Mouse (Mus musculus): ENCODE data around the gene AA986860. TPM values are rescaled to one million over a fixed set of nuclear protein-coding genes. Genes with fewer than 3 reads are reported as not detected.
A peak's percentile ranks its signal among the peaks of the same experiment; 100 is the strongest.

The AA986860 gene
- total and polyA plus RNA-seq, 2 experiments from 2014 or later = 0.42 to 0.99 TPM

- DNase-seq (ENCODE audit: low spot score) (peak; percentile 12), ATAC-seq (ENCODE audit: low FRiP score) (no peak)
- Histone ChIP-seq H3K27ac (ENCODE audit: low read depth, low read length) (no peak overlapping the region), H3K4me2 (ENCODE audit: low read depth, low read length, poor library complexity, severe bottlenecking) (no peak overlapping the region), H3K27me3 (ENCODE audit: insufficient read depth, low read length) (no peaks in the 10 kb centered on the region), H3K9me3 (ENCODE audit: low read length) (no peaks in the 10 kb centered on the region), H3K9ac (replicated peaks; ENCODE audit: low read length, poor library complexity, severe bottlenecking) (no peak overlapping the region), H3K4me1 (ENCODE audit: insufficient read depth, low read length) (no peaks in the 10 kb centered on the region), H3K4me3 (ENCODE audit: low read depth, low read length) (no peak overlapping the region), H3K36me3 (ENCODE audit: insufficient read depth, low read length) (no peaks in the 10 kb centered on the region)
- no peak for TF ChIP-seq CTCF (IDR thresholded peaks at IDR 0.05)
- 46% methylated on average over 3 of the region's 3 CpGs for WGBS
Measured at GRCm38 (mm10) chr1:130789512-130790451, 58.0 kb downstream of the AA986860 start.

Other genes with a start within 250 kb of the AA986860 start
- not detected in 2 replicates for gene Zp3r, start 102.4 kb upstream of the AA986860 start, total RNA-seq (2014; rRNA removed)
- not detected in 2 replicates for gene Zp3r, start 102.4 kb upstream of the AA986860 start, polyA plus RNA-seq (2015; fragmentation: Nextera tagmentation; extraction: Ambion mirVana)
- gene C4bp, start 70.3 kb upstream of the AA986860 start, total RNA-seq (2014; rRNA removed) = 0.05 and 0.93 TPM in 2 replicates
- 0.05 and 0.11 TPM in 2 replicates for gene C4bp, start 70.3 kb upstream of the AA986860 start, polyA plus RNA-seq (2015; fragmentation: Nextera tagmentation; extraction: Ambion mirVana)
- gene Gm29427, start 16.2 kb upstream of the AA986860 start, total RNA-seq (2014; rRNA removed) = not detected in 2 replicates
- not detected in 2 replicates for gene Gm29427, start 16.2 kb upstream of the AA986860 start, polyA plus RNA-seq (2015; fragmentation: Nextera tagmentation; extraction: Ambion mirVana)
- gene Yod1, start 14.6 kb upstream of the AA986860 start, total RNA-seq (2014; rRNA removed) = 9.8 and 13.0 TPM in 2 replicates
- gene Yod1, start 14.6 kb upstream of the AA986860 start, polyA plus RNA-seq (2015; fragmentation: Nextera tagmentation; extraction: Ambion mirVana) = 15.4 and 21.0 TPM in 2 replicates
- gene Pfkfb2, start 2.7 kb upstream of the AA986860 start, total RNA-seq (2014; rRNA removed) = 26.6 and 41.0 TPM in 2 replicates
- gene Pfkfb2, start 2.7 kb upstream of the AA986860 start, polyA plus RNA-seq (2015; fragmentation: Nextera tagmentation; extraction: Ambion mirVana) = 16.9 and 17.2 TPM in 2 replicates
- gene Fcamr, start 68.9 kb downstream of the AA986860 start, total RNA-seq (2014; rRNA removed) = not detected in 2 replicates
- gene Fcamr, start 68.9 kb downstream of the AA986860 start, polyA plus RNA-seq (2015; fragmentation: Nextera tagmentation; extraction: Ambion mirVana) = not detected in 2 replicates
- not detected in 2 replicates for gene Pigr, start 94.7 kb downstream of the AA986860 start, total RNA-seq (2014; rRNA removed)
- not detected in 2 replicates for gene Pigr, start 94.7 kb downstream of the AA986860 start, polyA plus RNA-seq (2015; fragmentation: Nextera tagmentation; extraction: Ambion mirVana)
- gene Fcmr, start 133.7 kb downstream of the AA986860 start, total RNA-seq (2014; rRNA removed) = 0.16 TPM in 1 of 2 replicates, not detected in the other
- gene Fcmr, start 133.7 kb downstream of the AA986860 start, polyA plus RNA-seq (2015; fragmentation: Nextera tagmentation; extraction: Ambion mirVana) = 1.7 and 2.3 TPM in 2 replicates
- gene Il24, start 155.5 kb downstream of the AA986860 start, total RNA-seq (2014; rRNA removed) = not detected in 2 replicates
- not detected in 2 replicates for gene Il24, start 155.5 kb downstream of the AA986860 start, polyA plus RNA-seq (2015; fragmentation: Nextera tagmentation; extraction: Ambion mirVana)
- gene Il20, start 179.5 kb downstream of the AA986860 start, total RNA-seq (2014; rRNA removed) = not detected in 2 replicates
- gene Il20, start 179.5 kb downstream of the AA986860 start, polyA plus RNA-seq (2015; fragmentation: Nextera tagmentation; extraction: Ambion mirVana) = not detected in 2 replicates
- not detected in 2 replicates for gene Il19, start 208.1 kb downstream of the AA986860 start, total RNA-seq (2014; rRNA removed)
- 0.27 TPM in 1 of 2 replicates, not detected in the other for gene Il19, start 208.1 kb downstream of the AA986860 start, polyA plus RNA-seq (2015; fragmentation: Nextera tagmentation; extraction: Ambion mirVana)